Mouse (Mus musculus) thymus, postnatal 36 days (tissue): ENCODE measurements at regions not wholly inside any gene's neighbourhood (a gene's known extent, or its start where the extent isn't known, plus 50 kb on each side); places are given as distances from the start of the nearest gene placed in this dataset.

ENCODE experiments used
- DNase-seq, 2 experiments: peaks; one replicate each; pipeline ENCODE4 v3.0.0; 2022; ENCODE audit warnings: mixed read lengths in 2 of 2

DNA sequence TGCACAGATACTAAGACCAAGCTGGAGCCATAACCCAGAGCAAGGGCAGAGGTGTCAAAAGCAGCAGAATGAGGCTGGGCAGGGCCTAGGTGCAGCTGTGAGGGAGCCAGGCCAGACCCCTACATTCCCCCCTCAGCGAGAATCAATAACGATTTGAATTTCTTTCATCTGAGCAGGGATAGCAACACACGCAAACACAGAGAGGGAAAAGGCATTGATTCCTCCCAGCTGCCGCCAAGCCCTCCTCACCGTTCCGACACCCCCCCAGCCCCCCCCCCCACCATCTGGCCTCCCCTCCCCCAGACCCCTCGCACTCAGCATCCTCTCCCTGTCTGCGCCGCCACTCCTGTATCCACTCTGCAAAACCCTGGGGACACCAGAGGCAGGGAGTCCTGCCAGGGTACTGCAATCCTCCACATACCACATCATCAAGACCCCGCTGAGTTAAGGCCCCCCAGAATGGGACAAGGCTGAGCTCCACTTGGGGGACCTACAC is 166.9 kb downstream of the 3100002H09Rik start:
- no peak for DNase-seq

DNA sequence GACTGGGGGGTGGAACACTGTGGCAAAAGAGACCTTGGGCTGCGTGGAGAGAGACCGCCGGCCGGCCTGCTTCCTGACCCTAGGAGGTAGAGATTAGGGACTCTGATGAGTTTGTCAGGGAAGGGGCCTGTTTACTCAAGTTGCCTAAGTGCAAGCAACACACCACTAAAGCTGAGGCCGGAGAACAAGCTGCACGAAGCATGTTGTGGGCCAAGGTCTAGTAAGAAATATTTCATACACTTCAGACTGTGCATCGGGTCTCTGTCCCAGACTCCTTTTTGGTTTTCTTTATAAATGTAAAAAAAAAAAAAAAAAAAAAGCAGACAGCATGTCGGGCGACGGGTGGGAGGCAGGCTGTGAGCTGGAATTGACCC is 167.5 kb downstream of the 3100002H09Rik start:
- DNase-seq = no peak

DNA sequence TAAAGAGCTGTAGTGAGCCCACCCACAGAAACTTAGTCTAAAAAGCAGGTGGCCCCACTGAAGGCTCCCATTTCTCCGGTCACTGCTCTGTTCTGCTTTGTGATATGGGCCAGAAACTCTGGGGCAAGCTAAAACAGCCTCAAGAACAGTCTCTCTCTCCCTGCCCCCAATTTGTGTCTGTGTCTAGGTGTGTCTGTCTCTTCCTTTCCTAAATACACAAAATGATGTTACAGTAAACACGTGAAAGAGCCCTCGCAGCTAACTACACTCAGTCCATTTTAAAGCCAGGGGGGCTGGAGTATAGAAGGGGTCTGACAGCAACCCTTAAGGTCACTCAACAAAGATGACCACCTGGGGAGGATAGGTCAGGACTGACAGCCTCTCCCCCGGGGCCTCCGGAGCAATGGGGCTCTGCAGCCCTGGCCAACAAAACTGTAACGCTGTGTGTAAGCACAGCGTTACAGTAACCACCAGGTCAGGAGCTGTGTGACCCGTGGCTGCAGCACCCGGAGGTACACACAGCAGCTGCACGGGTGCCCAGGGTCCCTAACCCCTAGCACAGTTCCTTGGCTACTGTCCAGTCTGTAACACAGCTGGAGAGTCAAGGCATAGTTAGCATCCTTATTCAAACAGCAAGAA is 168.0 kb downstream of the 3100002H09Rik start:
- no peak for DNase-seq

DNA sequence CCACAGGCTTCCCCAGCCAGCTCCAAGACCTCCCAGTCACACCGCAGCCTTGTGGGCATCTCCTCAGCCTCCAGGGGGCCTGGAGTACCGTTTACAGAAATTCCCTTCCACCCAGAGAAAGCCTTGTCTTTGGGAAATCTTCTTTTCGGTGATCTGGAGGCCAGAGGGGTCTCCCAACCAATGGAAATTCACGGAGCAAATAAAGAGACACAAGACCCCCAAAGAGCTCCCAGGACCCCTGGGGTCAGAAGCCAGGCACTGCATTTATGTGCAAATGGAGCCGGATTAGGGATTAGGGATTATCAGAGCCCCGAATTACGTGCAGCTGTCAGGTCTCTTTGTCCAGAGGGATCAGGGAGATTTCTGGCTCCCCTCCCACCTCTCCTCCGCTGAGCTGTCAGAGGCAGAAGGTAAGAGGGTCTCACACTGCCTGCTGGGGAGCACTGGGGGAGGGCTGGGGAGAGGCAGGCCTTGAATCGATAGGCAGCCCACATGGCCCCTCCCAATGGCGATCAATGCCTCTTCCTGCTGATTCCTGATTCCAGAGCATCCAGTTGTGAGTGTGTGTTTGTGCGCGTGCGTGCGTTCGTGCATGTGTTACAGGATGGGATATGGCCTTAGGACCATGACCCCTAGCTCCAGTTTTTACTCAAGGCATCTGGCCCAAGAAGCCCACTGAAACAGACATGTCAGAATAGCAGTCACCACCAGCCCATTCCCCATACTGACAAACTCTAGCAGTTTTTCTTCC is 168.7 kb downstream of the 3100002H09Rik start:
- no peak for DNase-seq

DNA sequence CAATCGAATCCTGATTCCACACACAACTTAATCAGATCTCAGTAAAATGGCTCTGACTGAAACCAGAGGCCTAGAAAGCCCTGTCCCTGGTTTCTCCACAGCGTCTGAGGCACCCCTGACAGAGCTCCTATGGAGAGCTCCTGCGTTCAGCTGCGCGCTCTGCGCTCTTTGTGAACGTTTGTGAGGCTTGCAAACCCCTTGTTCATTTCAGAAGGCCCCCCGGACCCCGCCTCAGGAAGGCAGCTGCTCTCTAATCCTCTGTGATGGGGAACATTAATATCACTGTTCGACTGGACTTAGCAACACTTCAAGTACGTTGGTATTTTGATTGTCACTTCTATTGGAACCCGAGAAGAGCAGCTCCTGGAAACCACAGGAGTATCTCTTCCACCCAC is 175.6 kb downstream of the 3100002H09Rik start:
- DNase-seq = no peak

DNA sequence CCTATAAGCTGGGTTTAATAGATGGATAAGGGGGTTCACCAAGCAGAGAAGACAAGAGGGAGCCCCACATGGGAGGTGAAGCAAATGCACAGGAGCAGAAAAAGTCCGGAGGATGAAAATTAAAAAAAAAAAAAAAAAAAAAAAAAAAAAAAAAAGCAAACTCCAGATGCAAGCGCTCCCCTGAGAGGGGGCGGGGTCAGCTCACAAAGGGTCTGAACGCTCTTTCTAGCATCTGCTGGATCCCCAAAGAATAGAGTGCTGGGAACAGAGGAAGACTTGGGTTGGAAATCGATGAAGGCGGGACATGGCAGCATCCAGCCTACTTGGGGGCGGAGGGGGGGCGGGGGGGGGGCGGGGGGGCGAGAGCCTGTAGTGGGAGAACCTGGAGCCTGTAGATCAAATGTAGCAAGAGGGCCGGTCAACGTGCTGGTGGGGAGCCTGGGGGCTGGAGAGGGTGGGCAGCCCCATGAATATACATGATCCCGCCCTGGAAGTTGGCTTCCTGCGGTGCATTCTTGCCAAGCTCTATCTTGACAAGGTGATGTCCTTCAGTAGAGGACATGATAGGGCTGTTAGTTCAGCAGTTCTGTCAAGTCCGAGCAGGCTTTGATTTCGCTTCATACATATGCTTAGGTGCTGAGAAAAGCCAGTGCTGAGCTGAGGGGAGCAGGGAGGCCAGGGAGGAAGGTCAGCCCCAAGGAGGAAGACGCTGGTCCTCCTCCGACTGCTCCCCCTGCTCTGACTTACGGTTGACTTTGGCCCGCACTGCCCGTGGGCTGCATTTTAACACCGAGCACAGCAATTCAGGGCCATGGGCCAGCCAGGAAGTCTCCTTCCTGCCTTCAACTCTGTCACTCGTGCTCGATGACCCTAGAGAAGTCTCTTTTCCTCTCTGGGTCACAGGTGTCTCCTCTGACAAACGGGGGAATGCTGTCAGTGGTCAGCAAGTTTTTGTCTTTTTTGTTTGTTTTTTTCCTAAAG is 176.3 kb downstream of the 3100002H09Rik start:
- no peak for DNase-seq

DNA sequence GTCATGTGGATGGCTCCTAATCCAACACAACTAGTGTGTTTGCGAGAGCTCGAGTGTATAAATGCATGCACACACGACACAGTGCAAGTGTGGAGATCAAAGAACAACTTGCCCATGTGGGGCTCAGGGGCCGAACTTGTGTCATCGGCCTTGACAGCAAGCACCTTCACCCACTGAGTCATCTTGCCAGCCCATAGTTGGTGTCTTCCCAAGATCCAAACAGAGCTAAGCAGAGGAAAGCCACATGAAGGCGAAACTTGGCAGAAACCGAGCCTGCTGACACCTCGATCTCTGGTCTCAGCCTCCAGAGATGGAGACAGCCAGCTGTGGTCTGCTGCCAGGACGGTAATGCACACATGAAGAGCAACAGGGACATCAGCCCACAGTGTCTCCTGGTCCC is 177.1 kb downstream of the 3100002H09Rik start:
- no peak for DNase-seq

DNA sequence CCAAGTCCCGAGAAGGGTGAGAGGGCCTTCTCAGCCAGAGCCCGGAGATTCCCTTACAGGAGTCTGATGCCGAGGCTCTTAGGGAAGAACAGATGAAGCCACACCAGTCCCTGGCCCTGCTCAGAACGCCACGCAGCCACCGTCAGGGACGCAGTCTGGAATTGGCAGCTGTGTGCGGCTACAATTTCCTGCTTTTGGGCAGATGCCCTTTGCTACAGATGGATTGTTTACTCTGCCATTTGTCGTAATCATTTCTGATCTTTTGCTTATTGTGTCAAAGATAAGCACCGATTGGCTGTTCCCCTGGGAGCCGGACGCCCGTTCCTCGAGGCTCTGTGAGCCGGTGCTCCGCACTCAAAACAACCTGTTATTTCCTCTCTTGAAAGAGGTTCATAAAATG is 179.4 kb downstream of the 3100002H09Rik start:
- no peak for DNase-seq

DNA sequence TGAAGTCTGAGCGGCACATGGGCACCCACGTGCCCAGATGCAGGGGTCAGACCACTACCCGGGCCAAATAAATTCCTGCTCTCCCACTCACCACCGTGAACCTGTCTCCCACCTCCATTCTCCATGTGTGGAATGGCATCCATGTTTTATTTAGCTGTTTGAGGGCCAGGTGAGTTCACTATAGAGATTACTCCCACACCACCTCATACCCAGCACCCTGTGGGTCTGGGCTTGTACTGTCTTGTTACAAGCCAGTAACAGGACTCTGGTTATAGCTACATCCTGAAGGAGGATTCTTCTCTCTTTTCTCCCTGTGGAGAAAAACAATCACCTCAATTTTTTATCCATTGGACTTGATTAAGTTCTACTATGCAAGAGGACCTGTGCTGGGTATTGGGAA is 181.8 kb downstream of the 3100002H09Rik start:
- DNase-seq = no peak

DNA sequence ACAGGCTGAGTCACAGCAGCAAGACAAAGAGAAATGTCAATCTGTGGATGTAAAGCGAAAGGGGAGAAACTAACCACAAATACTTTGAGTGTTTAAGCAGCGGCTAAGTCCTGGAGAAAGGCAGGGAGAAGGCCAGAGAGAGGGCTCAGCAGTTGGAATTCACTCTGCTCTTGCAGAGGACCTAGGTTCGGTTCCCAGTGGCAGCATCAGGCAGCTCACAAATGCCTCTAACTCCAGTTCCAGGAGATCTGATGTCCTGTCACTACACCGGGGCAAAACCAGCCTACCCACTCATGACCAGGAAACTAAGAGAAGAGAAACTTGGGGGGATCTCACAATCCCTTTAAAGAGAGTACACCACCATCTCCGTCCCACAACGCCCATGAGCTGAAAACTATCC is 188.2 kb downstream of the 3100002H09Rik start:
- no peak for DNase-seq

DNA sequence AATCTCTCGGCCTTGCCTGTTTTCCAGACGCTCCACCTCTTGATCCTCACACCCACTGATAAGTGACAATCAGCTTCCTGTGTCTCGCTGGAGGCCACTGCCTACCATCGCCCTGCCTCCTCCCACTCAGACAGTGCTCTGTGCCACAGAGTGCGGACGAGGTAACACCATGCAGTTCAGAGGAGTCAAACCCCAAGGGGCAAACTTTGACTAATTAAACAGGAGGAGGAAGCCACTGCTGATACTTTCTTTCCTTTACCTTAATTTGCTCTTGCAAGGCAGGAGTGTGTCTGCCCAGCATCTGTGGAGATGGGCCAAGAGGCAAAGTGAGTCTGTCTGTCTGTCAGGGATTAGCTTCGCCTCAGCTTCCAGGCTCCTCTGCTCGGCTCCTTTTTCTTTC is 192.2 kb downstream of the 3100002H09Rik start:
- no peak for DNase-seq

DNA sequence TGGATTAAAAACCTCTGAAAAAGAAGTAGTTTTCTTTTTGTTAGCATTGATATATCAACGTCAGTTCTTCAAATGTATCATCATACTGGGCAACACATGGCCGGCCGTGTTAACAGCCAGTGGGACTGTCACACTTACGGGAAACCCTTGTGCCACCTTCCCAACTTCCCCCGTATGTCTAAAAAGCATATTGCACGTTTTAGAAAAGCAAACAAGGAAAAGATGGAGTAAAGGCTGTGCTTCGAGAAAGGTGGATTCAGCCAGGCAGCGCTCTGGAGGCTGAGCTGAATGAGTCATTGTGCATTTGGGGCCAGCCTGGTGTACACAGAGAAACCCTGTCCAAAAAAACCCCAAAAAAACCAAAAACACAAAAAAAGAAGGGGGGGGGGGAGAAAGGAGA is 193.4 kb downstream of the 3100002H09Rik start:
- no peak for DNase-seq

DNA sequence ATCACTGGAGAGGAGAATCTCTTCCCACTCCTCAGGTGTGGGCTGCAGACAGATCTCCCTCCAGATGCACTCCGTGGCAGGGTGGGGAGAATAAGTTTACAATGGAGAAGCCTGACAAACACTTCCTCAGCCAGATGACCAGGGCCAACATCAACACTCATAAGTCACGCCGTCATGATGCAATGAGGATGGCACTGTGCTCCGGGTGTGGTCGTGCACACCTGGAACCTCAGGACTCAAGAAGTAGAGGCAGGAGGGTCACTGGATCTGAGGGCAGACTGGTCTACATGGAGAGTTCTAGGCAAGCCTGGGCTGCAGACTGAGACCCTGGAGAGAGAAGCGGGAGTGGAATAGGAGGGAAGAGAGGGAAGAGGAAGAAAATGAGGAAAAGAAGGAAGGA is 194.3 kb downstream of the 3100002H09Rik start:
- DNase-seq = no peak

DNA sequence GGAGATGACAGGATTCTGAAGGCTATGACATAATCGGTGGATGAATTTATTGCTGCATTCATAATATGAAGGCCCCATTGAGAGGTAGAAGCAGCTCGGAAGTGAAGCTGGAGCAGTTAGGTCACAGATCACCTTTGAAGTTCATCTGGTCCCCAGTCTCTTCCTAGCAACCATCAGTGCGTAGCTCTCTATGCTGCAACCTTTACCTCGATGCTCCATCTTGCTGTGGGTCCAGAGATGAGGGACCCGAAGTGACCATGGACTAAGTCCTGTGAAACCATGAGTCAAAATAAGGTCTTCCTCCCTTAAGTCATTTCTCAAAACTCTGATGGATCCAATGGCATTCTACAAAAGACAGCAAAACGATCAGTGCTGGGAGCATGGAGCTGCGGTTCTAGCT is 196.2 kb downstream of the 3100002H09Rik start:
- DNase-seq = no peak

DNA sequence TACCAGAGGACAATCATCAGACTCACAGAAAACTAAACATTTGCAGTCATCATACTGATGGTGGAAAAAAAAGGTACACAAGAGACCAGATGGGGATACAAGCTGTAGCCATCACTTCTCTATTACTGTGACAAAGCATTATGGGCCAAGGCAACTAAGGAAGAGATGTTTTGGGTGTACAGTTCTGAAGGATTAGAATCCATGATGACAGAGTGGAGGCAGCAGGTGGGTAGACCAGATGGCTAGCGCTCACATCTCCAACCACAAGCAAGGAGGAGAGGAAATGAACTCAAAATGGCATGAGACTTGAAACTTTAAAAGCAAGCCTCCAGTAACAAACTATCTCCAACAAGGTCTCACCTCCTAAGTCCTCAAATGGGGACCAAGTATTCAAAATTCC is 201.3 kb downstream of the 3100002H09Rik start:
- no peak for DNase-seq

DNA sequence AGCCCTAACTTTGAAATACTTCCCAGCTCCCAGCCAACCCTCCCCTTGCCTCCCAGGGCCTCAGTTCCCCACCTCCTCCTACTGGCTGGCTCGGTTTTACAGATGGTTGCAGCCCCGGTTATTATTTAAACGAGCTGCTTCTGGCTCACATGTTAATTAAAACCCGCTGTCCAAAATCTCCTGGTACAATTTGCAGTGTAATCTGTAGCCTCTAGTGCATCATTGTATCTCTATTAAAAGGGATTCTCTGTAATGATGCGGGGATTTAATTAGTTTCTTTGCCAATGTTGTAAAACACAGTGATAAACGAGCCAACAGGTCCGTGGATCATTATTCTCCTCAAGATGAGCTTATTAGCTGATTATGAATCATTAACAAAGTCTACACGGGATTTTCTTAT is 208.5 kb downstream of the 3100002H09Rik start:
- no peak for DNase-seq

DNA sequence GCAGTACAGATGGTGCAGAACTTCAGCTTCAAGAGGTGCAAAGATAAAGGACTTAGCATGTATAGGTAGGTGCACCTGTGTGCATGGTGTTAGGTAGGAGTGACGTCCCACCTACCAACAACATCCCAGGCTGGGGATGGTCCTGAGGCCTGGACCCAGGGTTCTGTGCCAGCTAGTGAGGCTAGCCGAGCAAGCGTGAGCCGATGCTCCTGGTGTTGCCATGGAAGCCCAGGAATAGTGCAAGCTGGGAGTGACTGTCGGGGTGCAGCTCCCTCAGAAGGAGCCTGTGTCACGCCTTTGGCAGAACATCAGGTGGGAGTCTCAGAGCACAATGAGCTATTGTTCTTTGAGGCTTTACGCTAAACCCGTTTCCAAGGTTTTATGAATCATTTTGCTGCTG is 209.9 kb downstream of the 3100002H09Rik start:
- DNase-seq = no peak

DNA sequence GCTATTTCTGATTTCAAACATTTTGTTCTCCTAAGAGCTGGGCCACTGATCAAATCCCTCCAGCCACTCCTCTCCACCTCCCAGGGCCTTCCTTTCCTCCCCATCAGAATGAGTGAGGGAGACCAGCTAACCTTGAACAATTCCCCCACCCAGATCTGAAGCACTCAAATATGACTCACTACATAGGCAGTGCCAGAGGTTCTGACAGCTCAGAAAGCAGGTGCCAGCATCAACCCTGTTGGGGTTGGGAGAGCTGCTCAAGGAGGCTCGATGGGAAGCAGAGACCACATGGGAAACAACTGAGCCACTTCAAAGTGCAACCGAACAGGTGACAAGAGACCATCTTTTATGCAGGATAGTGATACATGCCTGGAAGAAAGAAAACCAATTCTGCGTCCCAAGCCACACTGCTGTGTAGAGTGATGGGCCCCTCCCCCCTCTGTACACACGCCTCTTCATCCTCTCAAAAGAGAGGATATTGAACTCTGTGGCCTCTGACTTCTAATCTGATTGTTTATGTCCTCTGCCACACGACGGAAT is 210.4 kb downstream of the 3100002H09Rik start:
- no peak for DNase-seq

DNA sequence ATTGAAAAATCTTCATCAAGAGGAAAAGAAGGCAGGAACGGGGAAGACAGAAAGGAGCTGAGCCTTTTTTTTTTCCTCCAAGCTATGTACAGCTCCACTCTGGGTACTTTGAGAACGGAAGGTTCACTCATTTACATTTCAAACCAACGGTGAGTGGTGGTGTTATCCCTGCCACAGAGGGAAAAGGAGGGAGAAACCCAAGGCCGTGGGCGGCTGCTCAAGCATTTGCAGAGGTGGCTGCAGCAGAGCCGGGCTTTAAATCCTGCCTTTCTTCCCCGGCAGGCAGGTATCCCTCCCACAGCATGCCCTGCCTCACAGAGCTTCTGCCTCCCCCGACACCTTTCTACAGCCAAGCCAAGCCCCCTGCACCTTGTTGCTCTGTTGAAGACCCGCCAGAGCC is 212.2 kb downstream of the 3100002H09Rik start:
- DNase-seq = no peak

DNA sequence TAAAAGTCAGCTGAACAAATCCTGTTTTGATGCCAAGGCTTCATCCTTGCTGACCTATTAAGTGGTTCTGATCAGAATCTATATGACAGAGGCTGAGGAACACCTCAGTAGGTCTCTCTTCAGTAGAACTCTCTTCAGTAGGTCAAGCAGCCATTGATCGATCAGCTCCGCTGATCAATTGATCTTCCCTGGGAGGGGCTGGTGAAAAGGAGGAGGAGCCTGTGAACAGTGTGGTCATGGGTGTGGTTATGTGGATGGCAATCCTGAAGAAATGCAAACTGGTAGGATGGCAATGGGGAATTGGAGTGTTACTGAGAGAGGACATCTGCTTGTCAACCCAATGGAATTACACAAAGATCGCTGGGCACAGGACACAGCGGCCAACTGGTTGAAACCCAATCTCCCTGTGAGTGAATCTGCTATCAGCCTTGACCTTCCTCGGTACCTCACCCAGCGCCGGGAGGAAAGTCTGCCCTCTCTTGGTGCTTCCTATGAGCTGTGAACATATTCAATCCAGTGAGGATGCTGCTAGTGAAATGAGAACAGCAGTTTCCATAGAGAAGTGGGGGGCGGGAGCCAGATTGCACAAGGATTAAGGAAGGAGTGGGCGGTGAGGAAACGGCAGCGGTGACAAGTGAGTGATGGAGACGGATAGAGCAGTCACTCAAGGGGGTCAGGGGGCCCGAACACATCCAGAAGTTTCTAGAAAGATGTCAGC is 213.9 kb downstream of the 3100002H09Rik start:
- DNase-seq = no peak

DNA sequence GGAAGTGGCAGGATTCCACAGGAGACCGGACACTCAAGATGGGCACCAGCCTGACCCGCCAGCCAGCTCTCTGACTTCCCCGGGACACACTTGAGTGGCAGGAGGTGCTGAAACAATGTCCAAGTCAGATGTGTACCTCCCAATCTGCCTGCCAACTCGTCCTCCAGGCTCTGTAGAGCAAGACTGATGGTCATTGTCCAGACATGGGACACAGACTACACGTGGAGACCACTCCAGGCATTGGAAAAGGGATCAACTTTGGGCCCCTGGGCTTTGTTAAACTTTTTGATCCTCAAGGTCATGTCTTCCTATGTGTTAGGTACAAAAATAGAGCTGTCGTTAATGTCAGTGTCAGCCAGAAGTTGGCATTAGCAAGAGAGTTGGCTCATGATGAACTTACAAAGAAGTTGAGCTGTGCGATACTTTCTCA is 214.6 kb downstream of the 3100002H09Rik start:
- DNase-seq = no peak
